ENCODE assay signal across 23 mouse cellular contexts in genomic region chr1:109105073-109105472, GRCm38 (mm10).
"Had no signal": no experiment of that assay in that cellular context is flagged by ENCODE, and none has a peak within 500 bp of the region (broad histone marks: within the 10 kb centered on the region; RNA-seq: fewer than 3 reads in every experiment).

No protein-coding gene starts in this region.

- H3K4me2 ChIP-seq: limb, embryonic 12.5 days; limb, embryonic 15.5 days; liver, embryonic 11.5 days; lung, embryonic 14.5 days; midbrain, embryonic 15.5 days; neural tube, embryonic 12.5 days; neural tube, embryonic 15.5 days had no signal

- H3K27ac ChIP-seq: limb, embryonic 12.5 days; limb, embryonic 15.5 days; liver, embryonic 14.5 days; midbrain, embryonic 10.5 days; midbrain, embryonic 15.5 days; neural tube, embryonic 12.5 days; neural tube, embryonic 15.5 days; stomach, postnatal 0 days had no signal

- H3K4me3 ChIP-seq: limb, embryonic 12.5 days; limb, embryonic 15.5 days; megakaryocyte, embryonic 14.5 days; midbrain, embryonic 10.5 days; midbrain, embryonic 15.5 days; neural tube, embryonic 12.5 days; neural tube, embryonic 15.5 days had no signal

- H3K36me3 ChIP-seq: limb, embryonic 12.5 days; limb, embryonic 15.5 days; midbrain, embryonic 10.5 days; midbrain, embryonic 15.5 days; neural tube, embryonic 12.5 days; neural tube, embryonic 15.5 days had no signal

- H3K4me1 ChIP-seq: limb, embryonic 12.5 days; limb, embryonic 15.5 days; megakaryocyte, embryonic 14.5 days; midbrain, embryonic 10.5 days; midbrain, embryonic 15.5 days; neural tube, embryonic 12.5 days; neural tube, embryonic 15.5 days had no signal

- H3K9ac ChIP-seq: limb, embryonic 12.5 days; limb, embryonic 15.5 days; liver, embryonic 14.5 days; liver, postnatal 0 days; lung, embryonic 14.5 days; midbrain, embryonic 15.5 days; neural tube, embryonic 12.5 days; neural tube, embryonic 15.5 days had no signal

- H3K27me3 ChIP-seq: limb, embryonic 12.5 days; limb, embryonic 15.5 days; megakaryocyte, embryonic 14.5 days; midbrain, embryonic 15.5 days; neural tube, embryonic 12.5 days; neural tube, embryonic 15.5 days had no signal

- H3K9me3 ChIP-seq: limb, embryonic 12.5 days; limb, embryonic 15.5 days; megakaryocyte, embryonic 14.5 days; midbrain, embryonic 10.5 days; midbrain, embryonic 15.5 days; neural tube, embryonic 12.5 days; neural tube, embryonic 15.5 days had no signal

- DNase-seq: kidney, postnatal 14 days; kidney, postnatal 4 days; left cerebral cortex, postnatal 4 days; liver, postnatal 0 days; lung, embryonic 14.5 days; lung, postnatal 36 days; right cerebral cortex, adult 18-20 months; right cerebral cortex, postnatal 14 days; right cerebral cortex, postnatal 4 days; thymus, adult 2 months; thymus, postnatal 14 days; thymus, postnatal 4 days had no signal

- ATAC-seq: liver, postnatal 0 days; lung, postnatal 0 days; midbrain, embryonic 15.5 days had no signal
